Mouse (Mus musculus) neural tube, embryonic 11.5 days (tissue): ENCODE results near the gene Frmd4b. TPM values are rescaled to one million over a fixed set of nuclear protein-coding genes. Genes with fewer than 3 reads are reported as not detected.
A peak's percentile ranks its signal among the peaks of the same experiment; 100 is the strongest.

ENCODE experiments used
- ATAC-seq: fragments of 200-750 bp; cut with Nextera tagmentation; 2 replicates; pipeline ENCODE4 v1.8.0; 2017; ENCODE audit warnings: moderate number of reproducible peaks, mild to moderate bottlenecking, moderate TSS enrichment, moderate library complexity; ENCODE audit not compliant: insufficient read depth, low FRiP score, low TSS enrichment
- DNase-seq: peaks from one replicate; pipeline ENCODE4 v3.0.0-alpha.2; 2015; ENCODE audit warnings: low spot score
- H3K27ac ChIP-seq: fragments of 300-500 bp; sonication (generic); 2 replicates; pipeline ENCODE4 v1.5.1; 2014; ENCODE audit warnings: low read depth, mild to moderate bottlenecking, low read length
- H3K27me3 ChIP-seq: fragments of 300-500 bp; sonication (generic); 2 replicates; pipeline ENCODE4 v1.6.1; 2014; ENCODE audit warnings: mild to moderate bottlenecking, low read length, mixed read lengths; ENCODE audit not compliant: control insufficient read depth, insufficient read depth
- H3K36me3 ChIP-seq: fragments of 300-500 bp; sonication (generic); 2 replicates; pipeline ENCODE4 v1.6.1; 2014; ENCODE audit warnings: mild to moderate bottlenecking, low read length, moderate library complexity, mixed read lengths; ENCODE audit not compliant: control insufficient read depth, insufficient read depth
- H3K4me1 ChIP-seq: fragments of 300-500 bp; sonication (generic); 2 replicates; pipeline ENCODE4 v1.6.1; 2014; ENCODE audit warnings: low read length, mixed read lengths; ENCODE audit not compliant: control insufficient read depth, insufficient read depth
- H3K4me2 ChIP-seq: fragments of 300-500 bp; sonication (generic); 2 replicates; pipeline ENCODE4 v1.6.1; 2014; ENCODE audit warnings: low read depth, mild to moderate bottlenecking, moderate library complexity
- H3K4me3 ChIP-seq: fragments of 300-500 bp; sonication (generic); 2 replicates; pipeline ENCODE4 v1.5.1; 2014; ENCODE audit warnings: low read depth, low read length
- H3K9ac ChIP-seq: fragments of 300-500 bp; sonication (generic); 2 replicates; pipeline ENCODE4 v1.6.1; 2014; ENCODE audit warnings: mild to moderate bottlenecking, low read length
- H3K9me3 ChIP-seq: fragments of 300-500 bp; sonication (generic); 2 replicates; pipeline ENCODE4 v1.6.1; 2016; ENCODE audit warnings: low read length; ENCODE audit not compliant: control insufficient read depth
- WGBS: fragments of 180-500 bp; shearing (Covaris S2); extraction: QIAGEN DNeasy Blood & Tissue Kit; methylation state at CpG from one replicate; pipeline ENCODE4 v1.1.7; 2014; 5-methylcytosine and 5-hydroxymethylcytosine counted together
- polyA plus RNA-seq: library from polyadenylated mRNA; unstranded; fragments of >200 nt; fragmentation: Nextera tagmentation; extraction: Ambion mirVana; gene quantifications from 2 replicates; pipeline ENCODE4 v1.2.1, GENCODE M21; 2014

The Frmd4b gene
- polyA plus RNA-seq, 1 experiment from 2014 or later: 50.5 TPM

- no peaks in the 10 kb centered on the region for H3K27me3 ChIP-seq
- no peak overlapping the region for H3K9ac ChIP-seq
- no peaks in the 10 kb centered on the region for H3K9me3 ChIP-seq
- no peaks in the 10 kb centered on the region for H3K36me3 ChIP-seq
- ATAC-seq: no peak
- H3K4me3 ChIP-seq: no peak overlapping the region
- H3K4me1 ChIP-seq: no peaks in the 10 kb centered on the region
- WGBS: 80% methylated on average over 11 of the region's 11 CpGs
- H3K4me2 ChIP-seq: no peak overlapping the region
- DNase-seq: no peak
- H3K27ac ChIP-seq: no peak overlapping the region
Observed at GRCm38 (mm10) chr6:97321156-97321555, 296.2 kb downstream of the Frmd4b start.

DNA sequence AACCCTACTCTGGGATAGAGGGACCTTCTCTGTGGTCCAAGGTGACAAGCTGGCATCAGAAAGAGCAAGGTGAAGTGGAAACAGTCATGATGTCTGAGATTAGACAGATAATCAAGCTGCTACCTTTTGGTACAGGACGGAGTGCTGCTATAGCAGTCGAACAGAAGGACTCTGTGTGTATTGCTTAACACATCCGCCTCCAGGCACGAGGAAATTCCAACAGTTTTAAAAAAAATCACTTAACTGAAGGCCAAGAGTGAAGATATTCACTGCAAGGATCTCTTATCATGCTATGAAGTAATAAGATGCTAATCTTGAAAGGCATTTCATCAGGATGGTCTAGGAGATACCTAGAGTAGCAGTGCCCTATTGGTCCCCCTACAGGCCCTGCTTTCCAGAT is 298.3 kb downstream of the Frmd4b start:
- Histone ChIP-seq H3K4me3 (no peak overlapping the region), H3K27ac (no peak overlapping the region), H3K4me1 (no peaks in the 10 kb centered on the region), H3K9me3 (no peaks in the 10 kb centered on the region), H3K9ac (no peak overlapping the region), H3K27me3 (no peaks in the 10 kb centered on the region), H3K4me2 (no peak overlapping the region), H3K36me3 (no peaks in the 10 kb centered on the region)
- DNase-seq (no peak), ATAC-seq (no peak)
- WGBS: 89% methylated on average over 4 of the region's 4 CpGs

- Histone ChIP-seq H3K27ac (no peak overlapping the region), H3K4me1 (no peaks in the 10 kb centered on the region), H3K4me2 (no peak overlapping the region), H3K9ac (no peak overlapping the region), H3K9me3 (no peaks in the 10 kb centered on the region), H3K36me3 (no peaks in the 10 kb centered on the region), H3K4me3 (no peak overlapping the region), H3K27me3 (no peaks in the 10 kb centered on the region)
- DNase-seq (no peak), ATAC-seq (no peak)
- 87% methylated on average over 3 of the region's 3 CpGs for WGBS
Observed at GRCm38 (mm10) chr6:97317956-97318355, 299.4 kb downstream of the Frmd4b start.

GRCm38 (mm10) chr6:97316716-97317115 is 300.6 kb downstream of the Frmd4b start:
- Histone ChIP-seq H3K4me2 (no peak overlapping the region), H3K4me1 (peaks cover 6% of the 10 kb centered on the region), H3K36me3 (no peaks in the 10 kb centered on the region), H3K4me3 (no peak overlapping the region), H3K9ac (no peak overlapping the region), H3K9me3 (no peaks in the 10 kb centered on the region), H3K27ac (no peak overlapping the region), H3K27me3 (no peaks in the 10 kb centered on the region)
- DNase-seq (no peak), ATAC-seq (no peak)
- WGBS: 82% methylated on average over 1 of the region's 1 CpGs

- Histone ChIP-seq H3K4me1 (peaks cover 8% of the 10 kb centered on the region), H3K4me3 (no peak overlapping the region), H3K9ac (no peak overlapping the region), H3K4me2 (no peak overlapping the region), H3K36me3 (no peaks in the 10 kb centered on the region), H3K9me3 (no peaks in the 10 kb centered on the region), H3K27me3 (no peaks in the 10 kb centered on the region), H3K27ac (no peak overlapping the region)
- DNase-seq (no peak), ATAC-seq (no peak)
- 73% methylated on average over 3 of the region's 3 CpGs for WGBS
Observed at GRCm38 (mm10) chr6:97315311-97315710, 302.0 kb downstream of the Frmd4b start.

GRCm38 (mm10) chr6:97312545-97312939 is 304.8 kb downstream of the Frmd4b start:
- DNase-seq: no peak
- no peak overlapping the region for H3K27ac ChIP-seq
- H3K27me3 ChIP-seq: no peaks in the 10 kb centered on the region
- no peak for ATAC-seq
- WGBS: 7% methylated on average over 3 of the region's 3 CpGs
- H3K4me2 ChIP-seq: peak overlapping the region; percentile 50
- no peak overlapping the region for H3K9ac ChIP-seq
- H3K4me3 ChIP-seq: no peak overlapping the region; the same call in 1 of the 2 replicates
- H3K9me3 ChIP-seq: no peaks in the 10 kb centered on the region
- H3K4me1 ChIP-seq: peaks cover 8% of the 10 kb centered on the region
- no peaks in the 10 kb centered on the region for H3K36me3 ChIP-seq

GRCm38 (mm10) chr6:97311599-97312544 is 305.5 kb downstream of the Frmd4b start:
- ATAC-seq (no peak), DNase-seq (peak; percentile 68)
- WGBS: 3% methylated on average over 33 of the region's 33 CpGs
- Histone ChIP-seq H3K4me2 (peak overlapping the region; percentile 50), H3K4me1 (peaks cover 8% of the 10 kb centered on the region), H3K4me3 (peak overlapping the region; percentile 17), H3K9me3 (no peaks in the 10 kb centered on the region), H3K36me3 (no peaks in the 10 kb centered on the region), H3K27ac (no peak overlapping the region), H3K27me3 (no peaks in the 10 kb centered on the region), H3K9ac (no peak overlapping the region)

- Histone ChIP-seq H3K9me3 (no peaks in the 10 kb centered on the region), H3K9ac (no peak overlapping the region), H3K4me2 (peak overlapping the region; percentile 50), H3K4me3 (no peak overlapping the region), H3K27ac (no peak overlapping the region), H3K4me1 (peaks cover 8% of the 10 kb centered on the region), H3K36me3 (no peaks in the 10 kb centered on the region), H3K27me3 (no peaks in the 10 kb centered on the region)
- DNase-seq (no peak), ATAC-seq (no peak)
- 30% methylated on average over 7 of the region's 7 CpGs for WGBS
Observed at GRCm38 (mm10) chr6:97310901-97311331, 306.4 kb downstream of the Frmd4b start.

DNA sequence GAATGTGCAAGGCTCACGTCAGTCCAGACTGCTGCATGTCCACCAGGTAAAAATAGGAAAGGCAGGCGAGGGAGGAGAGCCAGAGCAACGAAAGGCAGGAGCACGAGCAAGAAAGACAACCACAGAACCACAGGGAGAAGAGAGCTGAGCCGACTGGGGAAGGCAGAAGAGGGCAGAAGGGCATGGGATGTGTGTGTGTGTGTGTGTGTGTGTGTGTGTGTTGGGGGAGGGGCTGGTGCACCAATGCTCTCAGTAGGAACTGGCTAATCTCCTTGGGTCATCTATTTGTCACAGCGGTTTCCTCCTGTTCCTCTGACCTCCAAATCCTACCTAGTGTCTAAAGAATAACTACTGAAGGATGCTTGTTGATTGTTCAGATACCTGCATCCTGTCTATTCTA is 308.2 kb downstream of the Frmd4b start:
- H3K4me2 ChIP-seq: no peak overlapping the region
- no peak for ATAC-seq
- no peak overlapping the region for H3K4me3 ChIP-seq
- H3K9me3 ChIP-seq: no peaks in the 10 kb centered on the region
- no peak overlapping the region for H3K9ac ChIP-seq
- no peaks in the 10 kb centered on the region for H3K27me3 ChIP-seq
- peaks cover 4% of the 10 kb centered on the region; the same call in 1 of the 2 replicates for H3K36me3 ChIP-seq
- 61% methylated on average over 6 of the region's 6 CpGs for WGBS
- DNase-seq: no peak
- H3K27ac ChIP-seq: no peak overlapping the region
- H3K4me1 ChIP-seq: peaks cover 8% of the 10 kb centered on the region
